Mouse (Mus musculus): Measurements from ENCODE around the gene Gapvd1.

DNA sequence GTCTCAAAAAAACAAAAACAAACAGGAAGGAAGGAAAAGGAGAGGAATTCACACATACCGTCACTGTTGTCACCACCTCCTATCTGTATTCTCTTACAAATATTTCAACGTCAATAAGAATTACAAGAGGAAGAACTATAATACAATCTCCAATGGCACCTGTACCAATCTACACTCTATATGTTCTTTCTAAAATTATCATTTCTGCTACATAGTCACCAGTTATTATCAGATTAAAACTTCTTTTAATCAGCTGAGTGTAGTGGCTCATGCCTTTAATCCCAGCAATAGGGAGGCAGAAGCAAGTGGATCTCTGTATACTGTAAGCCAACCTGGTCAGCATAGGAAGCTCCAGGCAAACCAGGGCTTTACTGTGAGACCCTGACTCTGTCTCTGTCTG lies 4.8 kb downstream of the Gapvd1 start:
- no peak for TF ChIP-seq CTCF (conservative IDR thresholded peaks at IDR 0.05; ENCODE audit: insufficient read depth, insufficient read length, low read depth, low read length)
- no peak for TF ChIP-seq POLR2A (IDR thresholded peaks at IDR 0.05; ENCODE audit: low read depth, low read length)
